Mouse (Mus musculus) kidney, adult 2 months (tissue): ENCODE data around the gene Sox5.

Experiments
- CTCF ChIP-seq: fragments of 200-500 bp; conservative IDR thresholded peaks from 2 replicates; pipeline ENCODE4 v1.5.1; 2011; ENCODE audit warnings: low read depth, mild to moderate bottlenecking, control low read depth, low read length, moderate library complexity, mixed read lengths; ENCODE audit not compliant: insufficient read depth, insufficient read length
- POLR2A ChIP-seq: fragments of 200-500 bp; IDR thresholded peaks from one replicate; pipeline ENCODE4 v1.6.1; 2011; ENCODE audit warnings: low read depth, low read length, control low read depth

DNA sequence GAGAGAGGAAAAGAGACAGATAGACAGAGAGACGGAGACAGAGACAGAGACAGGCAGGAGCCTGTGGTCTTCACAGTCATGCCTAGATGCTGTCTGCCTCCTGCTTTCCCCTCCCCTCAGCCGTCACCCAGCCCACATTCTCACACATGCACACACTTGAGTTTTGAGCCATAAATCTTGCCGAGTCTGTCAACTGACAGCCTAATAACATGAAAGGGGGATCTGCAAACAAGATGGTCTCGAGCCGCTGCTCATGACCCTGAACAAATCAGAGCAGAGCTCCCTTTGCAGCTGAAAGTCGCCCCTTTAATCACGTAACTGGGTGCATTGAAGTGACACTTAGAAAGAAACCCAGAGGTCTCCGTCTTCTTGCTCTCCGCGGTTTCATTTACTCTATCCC is 383.7 kb downstream of the Sox5 start:
- TF ChIP-seq CTCF = no peak
- no peak for TF ChIP-seq POLR2A
